Mouse (Mus musculus) spleen, postnatal 4 days (tissue): ENCODE data around the gene Gm13285.
"Not testable (repeated sequence)": the region's sequence is repeated elsewhere in the genome, so short reads cannot be mapped to it uniquely, and the experiment has no call there.

ENCODE experiments used
- DNase-seq, 2 experiments: peaks; one replicate each; pipeline ENCODE4 v3.0.0; 2022; ENCODE audit warnings: low spot score in 2 of 2

The Gm13285 gene

GRCm38 (mm10) chr4:88793936-88794675 is 5.4 kb upstream of the Gm13285 start, which contains the start of gene Gm13275:
Gene Gm13275, plus strand, starts transcription at chr4:88794487.
- peak; percentile 59 to 89 for DNase-seq

- not testable (repeated sequence) for DNase-seq
Observed at GRCm38 (mm10) chr4:88797097-88797496, 2.4 kb upstream of the Gm13285 start, which contains the start of gene Gm13279. Gene Gm13279, plus strand, starts transcription at chr4:88797397.

- DNase-seq = not testable (repeated sequence)
Observed at GRCm38 (mm10) chr4:88802954-88803353, 3.5 kb downstream of the Gm13285 start, which contains the start of gene Gm13287. Gene Gm13287, plus strand, starts transcription at chr4:88803254.

- not testable (repeated sequence) for DNase-seq
Observed at GRCm38 (mm10) chr4:88805231-88805630, 5.8 kb downstream of the Gm13285 start, which contains the start of gene Gm13288. Gene Gm13288, plus strand, starts transcription at chr4:88805531.

DNA sequence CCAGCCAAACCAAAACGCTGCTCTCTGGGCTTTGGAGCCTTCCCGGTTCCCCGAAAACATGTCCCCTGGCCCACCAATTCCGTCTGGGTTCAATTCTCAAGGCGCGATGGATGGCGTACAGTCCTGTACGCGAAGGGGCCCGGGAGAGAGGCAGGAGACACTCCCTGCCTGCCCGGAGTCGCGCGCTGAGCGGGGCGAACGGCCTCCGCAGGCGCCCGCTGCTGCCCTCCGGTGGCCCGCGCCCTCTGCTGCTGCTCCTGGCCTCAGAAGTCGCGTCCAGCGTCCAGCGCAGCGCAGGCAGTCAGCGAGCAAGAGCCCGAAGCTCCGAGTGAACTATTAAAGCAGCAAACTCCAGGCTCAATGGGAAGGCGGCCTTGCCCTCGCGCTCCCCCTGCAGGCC is 6.3 kb downstream of the Gm13285 start:
- not testable (repeated sequence) for DNase-seq

DNA sequence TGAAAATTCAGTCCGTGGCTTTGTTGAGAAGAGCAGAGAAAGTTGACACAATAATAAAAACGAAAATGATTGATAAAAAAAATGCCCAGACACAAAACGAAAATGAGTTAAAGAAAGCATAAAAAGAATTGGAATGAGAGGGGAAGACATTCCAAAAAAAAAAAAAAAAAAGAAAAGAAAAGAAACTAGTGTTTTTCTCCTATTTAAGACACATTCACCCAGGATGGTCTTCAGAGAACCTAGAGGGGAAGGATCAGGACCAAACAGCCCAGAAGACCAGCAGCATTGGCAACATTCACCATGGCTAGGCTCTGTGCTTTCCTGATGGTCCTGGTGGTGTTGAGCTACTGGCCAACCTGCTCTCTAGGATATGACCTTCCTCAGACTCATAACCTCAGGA is 16.5 kb downstream of the Gm13285 start, which contains the start of gene Ifna7:
TSS of gene Ifna7 (plus strand) at position 301 of the 400 bp plus-strand sequence.
- DNase-seq = no peak

DNA sequence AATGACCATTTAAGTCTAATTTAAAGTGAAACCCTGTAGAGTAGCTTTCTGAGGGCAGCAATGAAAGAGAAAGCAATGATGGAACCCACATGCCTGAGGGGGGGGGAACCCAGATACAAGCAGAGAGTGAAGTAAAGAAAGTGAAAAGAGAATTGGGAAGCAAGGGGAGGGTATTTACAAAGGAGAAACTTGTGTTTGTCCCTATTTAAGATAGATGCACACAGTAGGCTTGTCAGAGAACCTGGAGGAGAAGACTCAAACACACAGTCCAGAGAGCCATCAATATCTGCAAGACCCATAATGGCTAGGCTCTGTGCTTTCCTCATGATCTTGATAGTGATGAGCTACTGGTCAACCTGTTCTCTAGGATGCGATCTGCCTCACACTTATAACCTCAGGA is 20.2 kb downstream of the Gm13285 start, which contains the start of gene Ifna11:
TSS of gene Ifna11 (plus strand) at position 301 of the 400 bp plus-strand sequence.
- no peak for DNase-seq

GRCm38 (mm10) chr4:88822995-88823394 is 23.5 kb downstream of the Gm13285 start:
- no peak for DNase-seq

DNA sequence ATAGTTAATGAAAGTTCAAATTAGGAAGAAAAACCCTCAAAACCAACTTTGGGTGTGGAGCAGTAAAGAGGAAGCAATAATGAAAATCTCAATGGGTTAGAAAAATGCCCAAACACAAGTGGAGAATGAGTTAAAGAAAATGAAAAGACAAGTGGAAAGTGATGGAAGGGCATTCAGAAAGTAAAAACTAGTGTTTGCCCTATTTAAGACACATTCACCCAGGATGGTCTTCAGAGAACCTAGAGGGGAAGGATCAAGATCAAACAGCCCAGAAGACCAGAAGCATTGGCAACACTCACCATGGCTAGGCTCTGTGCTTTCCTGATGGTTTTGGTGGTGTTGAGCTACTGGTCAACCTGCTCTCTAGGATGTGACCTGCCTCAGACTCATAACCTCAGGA is 27.7 kb downstream of the Gm13285 start, which contains the start of gene Ifna6:
TSS of gene Ifna6 (plus strand) at position 301 of the 400 bp plus-strand sequence.
- DNase-seq = not testable (repeated sequence)

GRCm38 (mm10) chr4:88830523-88830922 is 31.1 kb downstream of the Gm13285 start:
- no peak for DNase-seq

DNA sequence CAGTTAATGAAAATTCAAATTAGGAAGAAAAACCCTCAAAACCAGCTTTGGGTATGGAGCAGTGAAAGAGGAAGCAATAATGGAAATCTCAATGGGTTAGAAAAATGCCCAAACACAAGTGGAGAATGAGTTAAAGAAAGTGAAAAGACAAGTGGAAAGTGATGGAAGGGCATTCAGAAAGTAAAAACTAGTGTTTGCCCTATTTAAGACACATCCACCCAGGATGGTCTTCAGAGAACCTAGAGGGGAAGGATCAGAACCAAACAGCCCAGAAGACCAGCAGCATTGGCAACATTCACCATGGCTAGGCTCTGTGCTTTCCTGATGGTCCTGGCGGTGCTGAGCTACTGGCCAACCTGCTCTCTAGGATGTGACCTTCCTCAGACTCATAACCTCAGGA is 35.8 kb downstream of the Gm13285 start, which contains the start of gene Ifna5:
TSS of gene Ifna5 (plus strand) at position 301 of the 400 bp plus-strand sequence.
- not testable (repeated sequence) for DNase-seq

GRCm38 (mm10) chr4:88838828-88839227 is 39.4 kb downstream of the Gm13285 start:
- no peak for DNase-seq

DNA sequence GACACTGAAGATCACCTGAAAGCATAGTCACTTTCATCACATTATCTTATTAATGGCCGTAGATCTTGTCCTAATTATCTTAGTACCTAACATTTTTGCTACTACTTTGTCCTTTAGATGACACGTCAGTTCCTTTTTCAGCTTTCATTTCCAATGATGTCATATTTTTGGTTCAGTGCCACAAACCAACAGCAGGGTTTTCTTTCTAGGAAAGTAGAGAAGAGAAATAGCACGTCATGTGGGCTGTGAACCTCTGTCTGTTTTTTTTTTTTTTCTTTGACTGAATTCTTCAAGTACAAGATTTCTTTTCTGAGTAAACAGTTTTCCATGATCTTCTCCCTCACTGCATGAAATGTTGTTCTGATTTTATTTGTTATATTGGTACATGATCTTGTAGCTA is 40.6 kb downstream of the Gm13285 start:
- no peak for DNase-seq

- no peak for DNase-seq
Observed at GRCm38 (mm10) chr4:88841438-88841911, 42.0 kb downstream of the Gm13285 start, which contains the start of gene Ifna4. Gene Ifna4, plus strand, starts transcription at chr4:88841861.

DNA sequence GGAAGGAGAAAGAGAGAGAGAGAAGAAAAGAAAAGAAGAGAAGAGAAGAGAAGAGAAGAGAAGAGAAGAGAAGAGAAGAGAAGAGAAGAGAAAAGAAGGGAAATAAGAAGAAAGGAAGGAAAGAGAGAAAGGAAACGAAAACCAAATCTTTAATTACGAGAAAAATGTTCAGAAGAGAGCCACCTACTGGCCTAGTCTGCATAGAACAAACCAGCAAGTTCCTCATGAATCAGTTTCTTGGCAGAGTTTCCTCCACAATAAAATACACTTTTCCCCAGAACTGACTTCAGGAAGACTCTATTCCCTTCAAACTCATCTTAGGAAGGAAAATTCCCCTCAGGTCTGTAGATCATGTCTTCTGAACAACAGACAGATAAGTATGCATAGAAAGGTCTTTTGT is 45.9 kb downstream of the Gm13285 start:
- DNase-seq = no peak

DNA sequence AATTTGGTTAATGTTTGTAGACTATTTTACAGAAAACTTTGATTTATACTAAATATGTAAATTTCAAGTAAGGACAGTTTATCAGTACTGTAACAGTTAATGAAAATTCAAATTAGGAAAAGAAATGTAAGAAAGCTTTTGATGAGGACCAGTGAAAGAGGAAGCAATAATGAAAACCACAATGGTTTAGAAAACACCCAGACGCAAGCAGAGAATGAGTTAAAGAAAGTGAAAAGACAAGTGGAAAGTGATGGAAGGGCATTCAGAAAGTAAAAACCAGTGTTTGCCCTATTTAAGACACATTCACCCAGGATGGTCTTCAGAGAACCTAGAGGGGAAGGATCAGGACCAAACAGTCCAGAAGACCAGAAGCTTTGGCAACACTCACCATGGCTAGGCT is 50.2 kb downstream of the Gm13285 start, which contains the start of gene Ifna1:
TSS of gene Ifna1 (plus strand) at position 390 of the 400 bp plus-strand sequence.
- no peak for DNase-seq
